Mouse (Mus musculus): ENCODE measurements around the gene Abhd17a.

Gene Abhd17a

DNA sequence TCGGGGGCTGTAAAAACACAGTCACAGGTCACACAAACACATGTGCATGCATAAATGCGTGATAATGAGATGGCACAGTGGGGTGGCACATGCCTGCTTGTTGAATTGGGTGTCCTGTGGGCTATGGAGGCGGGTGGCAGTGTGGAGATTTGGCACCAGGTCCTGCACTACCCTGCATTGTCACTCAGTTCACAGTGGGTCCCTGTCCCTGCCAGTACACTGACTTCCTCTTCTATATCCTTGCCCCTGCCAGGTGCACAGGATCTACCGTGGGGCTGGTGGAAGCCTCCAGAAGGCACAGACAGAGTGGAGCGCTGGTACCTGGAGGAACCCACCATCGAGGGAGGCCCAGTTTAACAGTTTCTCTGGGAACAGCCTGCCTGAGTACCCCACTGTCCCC is 24.2 kb upstream of the Abhd17a start:
- CTCF ChIA-PET = interaction anchor here in 2 of 4 experiments (0.7 to 2.0 kb wide), 5 partner anchors 8 to 286 kb away, joined by 3 to 15 read pairs (median 6); partner anchors contain the start of genes Abhd17a (in 1 of the 2), Csnk1g2 (in 1 of the 2) and Mknk2 (in 1 of the 2)

DNA sequence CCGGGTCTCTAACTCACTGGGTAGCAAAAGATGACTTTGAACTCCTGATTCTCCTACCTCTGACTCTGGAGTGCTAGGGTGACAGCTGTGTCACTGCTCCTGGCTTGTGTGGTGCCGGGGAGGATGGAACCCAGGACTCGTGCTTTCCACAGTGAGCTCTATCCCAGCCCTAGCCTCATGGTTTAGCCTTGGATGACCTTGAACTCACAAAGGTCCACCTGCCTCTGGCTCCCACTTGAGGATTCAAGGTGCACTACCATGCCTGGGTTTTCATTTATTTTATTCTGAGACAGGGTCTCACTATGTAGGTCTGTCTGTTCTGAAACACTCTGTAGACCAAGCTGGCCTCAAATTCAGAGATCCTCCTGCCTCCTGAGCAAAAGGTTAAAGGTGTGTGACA is 23.7 kb upstream of the Abhd17a start:
- CTCF ChIA-PET = interaction anchor here in 2 of 4 experiments (0.6 to 2.0 kb wide), 8 partner anchors 9 to 286 kb away, joined by 3 to 15 read pairs (median 4); partner anchors contain the start of genes Abhd17a (in 1 of the 2), Csnk1g2 (in 1 of the 2) and Mknk2 (in 1 of the 2)

More for the DNA sequence above, 24.2 kb upstream of the Abhd17a start:
- POLR2A ChIA-PET = interaction anchor here in 3 of 4 experiments (0.6 to 5.6 kb wide), 18 partner anchors 8 to 285 kb away, joined by 3 to 44 read pairs (median 4); partner anchors contain the start of genes Csnk1g2 (in 2 of the 3), Abhd17a (in 1 of the 3), Adat3 (in 1 of the 3) and Klf16 (in 1 of the 3)

DNA sequence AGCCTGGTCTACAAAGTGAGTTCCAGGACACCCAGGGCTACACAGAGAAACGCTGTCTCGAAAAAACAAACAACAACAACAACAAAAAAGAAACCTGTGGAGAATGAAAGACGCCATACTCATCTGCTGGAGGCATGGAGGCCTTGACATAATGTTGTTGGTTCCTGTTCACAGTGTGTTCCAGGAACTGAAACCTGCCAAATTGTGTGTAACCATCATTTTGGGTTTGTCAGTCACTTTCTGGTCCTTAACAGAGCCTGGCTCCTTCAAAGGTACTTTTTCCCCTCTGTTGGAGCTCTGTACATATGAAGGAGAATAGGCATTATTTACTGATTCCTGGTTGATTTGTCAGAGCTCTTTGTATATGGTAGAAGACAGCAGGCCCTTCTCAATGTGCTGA is 21.8 kb upstream of the Abhd17a start:
- CTCF ChIA-PET = interaction anchor here (0.6 to 2.6 kb wide), 25 partner anchors 8 to 144 kb away, joined by 3 to 38 read pairs (median 4); partner anchors contain the start of genes Adat3 (in 2 of the 4), Csnk1g2 (in 2 of the 4), Scamp4 (in 2 of the 4) and Abhd17a (in 1 of the 4)
- POLR2A ChIA-PET = interaction anchor here in 2 of 4 experiments (0.8 to 5.6 kb wide), 16 partner anchors 8 to 219 kb away, joined by 3 to 44 read pairs (median 10); partner anchors contain the start of genes Abhd17a (in 2 of the 2), Adat3 (in 2 of the 2), Csnk1g2 (in 2 of the 2) and Scamp4 (in 2 of the 2)

More for the DNA sequence above, 23.7 kb upstream of the Abhd17a start:
- POLR2A ChIA-PET = interaction anchor here (0.6 to 5.6 kb wide), 22 partner anchors 8 to 284 kb away, joined by 3 to 44 read pairs (median 4); partner anchors contain the start of genes Adat3 (in 2 of the 4), Csnk1g2 (in 2 of the 4), Scamp4 (in 2 of the 4) and Abhd17a (in 1 of the 4)

DNA sequence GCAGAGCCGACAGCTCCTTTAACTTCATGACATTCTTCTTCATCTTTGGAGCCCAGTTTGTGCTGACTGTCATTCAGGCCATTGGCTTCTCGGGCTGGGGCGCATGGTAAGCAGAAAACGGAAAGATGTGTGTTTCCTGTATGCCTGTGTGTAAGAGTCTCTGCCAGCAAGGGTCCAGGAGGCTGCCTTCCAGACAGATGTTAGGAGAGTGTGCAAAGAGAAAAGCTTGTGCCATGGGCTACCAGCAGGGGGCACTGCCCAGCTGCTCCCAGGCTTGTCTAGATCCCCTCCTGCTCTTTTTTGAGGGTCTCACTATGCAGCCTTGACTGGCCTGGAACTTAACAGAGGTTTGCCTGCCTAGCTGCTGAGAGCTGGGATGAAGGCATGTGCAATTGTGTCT is 20.9 kb upstream of the Abhd17a start:
- ChIA-PET POLR2A (interaction anchor here (0.6 to 5.6 kb wide), 43 partner anchors 7 to 220 kb away, joined by 3 to 44 read pairs (median 5); partner anchors contain the start of genes Csnk1g2 (in 3 of the 4), Abhd17a (in 2 of the 4), Adat3 (in 2 of the 4) and Scamp4 (in 2 of the 4)), CTCF (interaction anchor here (0.5 to 2.6 kb wide), 64 partner anchors 8 to 994 kb away, joined by 3 to 38 read pairs (median 4); partner anchors contain the start of genes Csnk1g2 (in 3 of the 4), Adat3 (in 2 of the 4), Rexo1 (in 2 of the 4) and Scamp4 (in 2 of the 4))

DNA sequence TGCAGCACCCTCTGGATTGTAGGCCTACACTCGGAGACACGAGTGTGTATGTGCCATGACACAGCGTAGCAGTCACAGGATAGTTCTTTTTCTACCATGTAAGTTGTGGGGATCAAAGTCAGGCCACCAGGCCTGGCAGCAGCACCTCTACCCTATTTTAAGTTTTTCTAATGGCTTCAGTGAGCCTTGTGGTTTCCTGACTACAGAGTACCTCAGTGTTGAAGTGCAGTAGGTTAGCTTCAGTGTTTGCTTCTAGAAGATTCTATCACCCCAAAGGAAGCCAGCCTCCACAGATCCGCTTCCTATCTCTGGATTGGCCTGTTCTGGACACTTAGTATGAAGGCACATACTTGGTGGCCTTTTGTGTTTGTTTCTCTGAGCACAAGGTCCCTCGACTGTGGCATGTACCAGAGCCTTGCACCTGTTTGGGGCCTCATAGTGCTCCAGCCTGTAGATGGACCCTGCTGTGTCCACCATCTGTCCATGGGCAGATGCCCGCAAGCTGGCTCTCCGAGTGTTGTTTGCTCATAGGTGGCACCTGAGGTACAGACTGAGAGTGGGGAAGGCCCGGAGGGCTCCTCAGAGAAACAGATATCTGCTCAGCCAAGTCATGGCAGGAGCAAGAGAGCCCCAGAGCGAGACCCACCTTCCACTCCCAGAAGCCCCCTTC is 20.1 kb upstream of the Abhd17a start:
- ChIA-PET CTCF (interaction anchor here (0.5 to 2.6 kb wide), 46 partner anchors 7 to 995 kb away, joined by 3 to 38 read pairs (median 5); partner anchors contain the start of genes Adat3 (in 2 of the 4), Csnk1g2 (in 2 of the 4), Scamp4 (in 2 of the 4) and Abhd17a (in 1 of the 4)), POLR2A (interaction anchor here in 3 of 4 experiments (0.6 to 5.6 kb wide), 30 partner anchors 9 to 221 kb away, joined by 3 to 44 read pairs (median 5); partner anchors contain the start of genes Abhd17a (in 2 of the 3), Csnk1g2 (in 2 of the 3) and Klf16 (in 1 of the 3))

DNA sequence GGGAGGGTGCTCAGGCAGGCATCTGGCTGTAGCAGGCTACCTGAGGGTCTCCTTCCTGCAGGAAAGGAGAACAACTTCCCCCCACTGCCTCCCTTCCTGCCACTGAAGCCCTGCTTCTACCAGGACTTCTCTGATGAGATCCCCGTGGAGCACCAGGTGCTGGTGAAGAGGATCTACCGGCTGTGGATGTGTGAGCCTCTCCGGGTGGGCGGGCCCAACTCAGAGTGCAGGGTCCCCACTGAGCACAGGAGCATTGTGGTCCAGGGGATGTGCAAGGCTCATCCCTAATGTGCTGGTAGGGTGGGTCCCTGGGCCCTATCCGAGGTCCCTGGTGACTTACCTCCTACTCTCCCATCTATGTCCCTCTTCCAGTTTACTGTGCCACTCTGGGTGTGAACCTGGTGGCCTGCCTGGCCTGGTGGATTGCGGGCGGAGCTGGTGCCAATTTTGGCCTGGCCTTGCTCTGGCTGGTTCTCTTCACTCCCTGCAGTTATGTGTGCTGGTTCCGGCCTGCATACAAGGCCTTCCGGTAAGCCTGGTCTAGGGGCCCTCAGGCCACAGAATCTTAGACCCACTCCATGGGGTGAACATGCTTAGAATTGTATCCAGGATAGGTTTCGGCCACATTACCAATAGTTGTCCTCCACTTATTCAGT is 19.3 kb upstream of the Abhd17a start:
- ChIA-PET POLR2A (interaction anchor here in 2 of 4 experiments (0.9 to 5.6 kb wide), 10 partner anchors 10 to 66 kb away, joined by 3 to 44 read pairs (median 14); partner anchors contain the start of genes Abhd17a (in 1 of the 2) and Klf16 (in 1 of the 2)), CTCF (interaction anchor here in 1 of 4 experiments (2.6 kb wide), 1 partner anchor 11 kb away, joined by 38 read pairs; the partner anchor contains the start of gene Csnk1g2)

DNA sequence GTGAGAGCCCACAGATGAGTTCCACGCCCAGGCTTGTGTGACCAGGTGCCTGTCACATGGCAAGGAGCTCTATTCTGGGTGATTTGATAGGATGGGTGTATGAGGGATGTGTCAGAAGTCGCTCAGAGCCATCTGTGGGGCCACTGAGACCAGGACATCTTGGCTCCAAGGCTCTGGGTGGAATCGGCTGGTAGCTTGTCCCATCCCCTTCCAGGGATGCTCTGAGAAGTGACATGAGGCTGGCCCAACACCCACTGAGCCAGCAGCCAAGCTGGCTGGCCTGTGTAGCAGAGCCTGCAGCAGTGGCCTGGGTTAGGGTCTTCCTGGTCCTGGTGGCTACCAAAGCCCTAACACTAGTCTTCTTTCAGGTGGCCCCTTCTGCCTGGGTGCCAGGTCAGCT is 18.3 kb upstream of the Abhd17a start:
- ChIA-PET CTCF (no interaction called here), POLR2A (interaction anchor here in 2 of 4 experiments (1.0 to 3.4 kb wide), 14 partner anchors 10 to 67 kb away, joined by 3 to 52 read pairs (median 10); partner anchors contain the start of genes Abhd17a (in 2 of the 2) and Csnk1g2 (in 2 of the 2))

DNA sequence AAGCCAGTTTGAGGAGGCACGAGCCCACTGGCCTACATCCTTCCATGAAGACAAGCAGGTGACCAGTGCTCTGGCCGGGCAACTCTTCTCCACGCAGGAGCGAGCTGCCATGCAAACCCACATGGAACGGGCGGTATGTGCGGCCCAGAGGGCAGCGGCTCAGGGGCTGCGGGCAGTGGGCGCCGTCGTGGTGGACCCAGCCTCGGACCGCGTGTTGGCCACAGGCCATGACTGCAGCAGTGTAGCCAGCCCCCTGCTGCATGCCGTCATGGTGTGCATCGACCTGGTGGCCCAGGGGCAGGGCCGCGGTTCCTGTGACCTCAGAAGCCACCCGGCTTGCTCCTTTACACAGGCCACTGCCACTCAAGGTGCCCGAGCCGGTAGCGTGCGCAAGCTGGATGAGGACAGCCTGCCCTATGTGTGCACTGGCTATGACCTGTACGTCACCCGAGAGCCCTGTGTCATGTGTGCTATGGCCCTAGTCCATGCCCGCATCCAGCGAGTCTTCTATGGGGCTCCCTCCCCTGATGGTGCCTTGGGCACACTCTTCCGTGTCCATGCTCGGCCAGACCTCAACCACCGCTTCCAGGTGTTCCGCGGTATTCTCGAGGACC is 16.7 kb upstream of the Abhd17a start:
- CTCF ChIA-PET = interaction anchor here in 3 of 4 experiments (0.6 to 1.4 kb wide), 4 partner anchors 28 to 666 kb away, joined by 3 to 5 read pairs (median 3); no protein-coding TSS in a partner anchor

DNA sequence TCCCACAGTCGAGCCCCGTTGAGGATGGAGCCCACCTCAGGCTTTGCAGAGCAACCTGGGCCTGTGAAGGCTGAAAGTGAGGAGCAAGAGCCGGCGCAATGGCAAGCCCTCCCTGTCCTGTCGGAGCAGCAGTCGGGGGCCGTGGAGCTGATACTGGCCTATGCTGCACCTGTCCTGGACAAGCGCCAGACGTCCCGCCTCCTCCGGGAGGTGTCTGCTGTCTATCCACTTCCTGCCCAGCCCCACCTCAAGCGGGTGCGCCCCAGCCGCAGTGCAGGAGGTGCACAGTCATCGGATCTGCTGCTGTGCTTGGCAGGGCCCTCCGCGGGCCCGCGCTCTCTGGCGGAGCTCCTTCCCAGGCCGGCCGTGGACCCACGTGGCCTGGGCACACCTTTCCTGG is 16.2 kb upstream of the Abhd17a start:
- ChIA-PET POLR2A (interaction anchor here in 3 of 4 experiments (0.6 to 3.4 kb wide), 29 partner anchors 9 to 145 kb away, joined by 3 to 52 read pairs (median 6); partner anchors contain the start of genes Csnk1g2 (in 3 of the 3), Abhd17a (in 1 of the 3), Izumo4 (in 1 of the 3) and Rexo1 (in 1 of the 3)), CTCF (interaction anchor here in 3 of 4 experiments (0.6 to 1.4 kb wide), 3 partner anchors 28 to 666 kb away, joined by 3 to 5 read pairs (median 3); no protein-coding TSS in a partner anchor)

More for the DNA sequence above, 16.7 kb upstream of the Abhd17a start:
- POLR2A ChIA-PET = interaction anchor here in 3 of 4 experiments (0.6 to 3.4 kb wide), 32 partner anchors 10 to 145 kb away, joined by 3 to 52 read pairs (median 6); partner anchors contain the start of genes Csnk1g2 (in 2 of the 3), Abhd17a (in 1 of the 3), Izumo4 (in 1 of the 3) and Rexo1 (in 1 of the 3)

DNA sequence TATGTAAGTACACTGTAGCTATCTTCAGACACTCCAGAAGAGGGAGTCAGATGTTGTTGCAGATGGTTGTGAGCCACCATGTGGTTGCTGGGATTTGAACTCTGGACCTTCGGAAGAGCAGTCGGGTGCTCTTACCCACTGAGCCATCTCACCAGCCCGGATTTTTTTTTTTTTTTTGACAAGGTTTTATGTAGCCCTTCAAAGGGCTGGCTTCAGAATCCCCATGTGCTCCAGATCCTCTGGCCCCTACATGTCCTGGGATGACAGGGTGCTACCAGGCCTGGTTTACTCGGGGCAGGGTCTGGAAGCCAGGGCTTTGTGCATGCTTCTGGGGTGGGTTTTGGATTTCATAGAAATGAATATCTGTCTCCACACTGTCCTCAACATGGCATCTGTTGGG is 15.6 kb upstream of the Abhd17a start, which contains the start of gene Gm49322:
Gene Gm49322, plus strand, starts transcription at position 301 of the 400 bp plus-strand sequence.
- ChIA-PET POLR2A (interaction anchor here in 3 of 4 experiments (0.7 to 10.9 kb wide), 21 partner anchors 9 to 97 kb away, joined by 3 to 128 read pairs (median 11); partner anchors contain the start of genes Csnk1g2 (in 2 of the 3), Izumo4 (in 1 of the 3), Mknk2 (in 1 of the 3) and Rexo1 (in 1 of the 3)), CTCF (interaction anchor here in 2 of 4 experiments (0.7 to 1.4 kb wide), 3 partner anchors 27 to 723 kb away, joined by 5 read pairs; no protein-coding TSS in a partner anchor)

DNA sequence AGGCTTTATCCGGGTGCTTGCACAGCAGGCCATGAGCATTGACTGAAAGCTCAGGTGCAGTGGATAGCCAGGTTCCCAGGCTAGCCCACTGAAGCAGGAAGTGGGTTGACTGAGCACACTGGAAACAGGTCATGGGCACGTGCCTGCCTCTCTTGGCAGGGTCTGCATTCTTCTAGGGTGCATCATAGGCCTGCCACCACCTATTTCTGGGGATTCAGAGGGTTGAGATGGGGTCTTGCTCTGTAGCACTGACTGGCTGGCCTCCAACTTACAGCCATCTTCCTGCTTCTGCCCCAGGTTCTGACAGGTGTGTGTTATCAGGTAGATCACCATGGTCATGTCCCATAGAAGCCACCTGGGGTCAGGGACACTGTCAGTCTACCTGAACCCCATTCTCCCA is 14.8 kb upstream of the Abhd17a start:
- CTCF ChIA-PET = interaction anchor here in 2 of 4 experiments (0.7 to 0.8 kb wide), 4 partner anchors 26 to 722 kb away, joined by 3 to 5 read pairs (median 4); no protein-coding TSS in a partner anchor
- POLR2A ChIA-PET = interaction anchor here in 3 of 4 experiments (0.7 to 10.9 kb wide), 19 partner anchors 8 to 325 kb away, joined by 3 to 128 read pairs (median 19); partner anchors contain the start of genes Abhd17a (in 2 of the 3), Csnk1g2 (in 2 of the 3), Klf16 (in 2 of the 3) and Gadd45b (in 1 of the 3)

DNA sequence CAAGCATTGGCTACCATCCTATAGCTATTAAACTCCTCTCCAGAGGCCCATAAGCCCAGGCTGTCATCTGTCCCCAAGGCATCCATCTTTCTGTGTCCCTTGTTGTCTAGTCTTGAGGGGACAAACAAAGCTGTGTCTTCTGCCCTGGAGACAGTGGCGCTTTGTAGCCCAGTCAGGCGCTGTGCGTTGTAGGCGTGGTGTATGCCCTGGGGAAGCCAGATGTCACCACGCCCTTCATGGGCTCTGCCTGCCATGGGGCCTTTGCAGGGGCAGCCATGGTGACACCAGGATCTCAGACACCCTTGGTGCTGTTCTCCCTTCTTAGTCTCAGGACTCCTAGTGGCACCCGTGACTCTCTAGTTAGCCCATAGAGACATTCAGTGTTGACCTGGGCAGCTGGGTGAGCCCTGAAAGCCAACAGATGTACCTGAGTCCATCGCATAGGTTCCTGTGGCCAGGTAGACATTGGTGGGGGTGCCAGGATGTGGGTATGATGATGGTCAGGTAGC is 13.9 kb upstream of the Abhd17a start:
- CTCF ChIA-PET = interaction anchor here (0.6 to 1.9 kb wide), 12 partner anchors 7 to 118 kb away, joined by 3 to 12 read pairs (median 6); partner anchors contain the start of genes Abhd17a (in 1 of the 4) and Csnk1g2 (in 1 of the 4)
- POLR2A ChIA-PET = interaction anchor here (0.5 to 10.9 kb wide), 37 partner anchors 8 to 434 kb away, joined by 3 to 128 read pairs (median 8); partner anchors contain the start of genes Csnk1g2 (in 3 of the 4), Abhd17a (in 2 of the 4), Klf16 (in 2 of the 4) and Atp8b3 (in 1 of the 4)

DNA sequence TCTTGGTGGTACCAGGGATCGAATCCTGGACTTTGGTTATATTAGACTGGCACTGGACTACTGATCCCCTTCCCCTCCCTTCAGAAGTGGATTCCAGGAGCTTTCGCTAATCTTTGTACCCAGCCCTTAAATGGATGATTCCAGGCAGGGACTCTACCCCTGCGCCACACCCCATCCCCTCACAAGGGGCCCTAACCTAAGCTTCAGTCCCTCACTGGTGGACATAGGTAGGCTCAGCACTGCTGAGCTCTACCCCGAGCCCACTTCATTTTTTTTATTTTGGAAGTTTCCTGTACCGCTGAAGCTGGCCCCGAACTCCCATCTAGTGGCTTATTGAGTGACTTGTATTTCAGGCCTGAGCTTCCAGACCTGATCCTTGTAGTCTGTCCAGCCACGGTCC is 13.2 kb upstream of the Abhd17a start:
- CTCF ChIA-PET = interaction anchor here in 3 of 4 experiments (0.6 to 1.9 kb wide), 10 partner anchors 8 to 35 kb away, joined by 3 to 12 read pairs (median 6); partner anchors contain the start of genes Abhd17a (in 1 of the 3), Csnk1g2 (in 1 of the 3) and Klf16 (in 1 of the 3)
- POLR2A ChIA-PET = interaction anchor here (0.5 to 10.9 kb wide), 48 partner anchors 8 to 751 kb away, joined by 3 to 128 read pairs (median 5); partner anchors contain the start of genes Csnk1g2 (in 3 of the 4), Abhd17a (in 2 of the 4), Klf16 (in 2 of the 4) and Gadd45b (in 1 of the 4)

DNA sequence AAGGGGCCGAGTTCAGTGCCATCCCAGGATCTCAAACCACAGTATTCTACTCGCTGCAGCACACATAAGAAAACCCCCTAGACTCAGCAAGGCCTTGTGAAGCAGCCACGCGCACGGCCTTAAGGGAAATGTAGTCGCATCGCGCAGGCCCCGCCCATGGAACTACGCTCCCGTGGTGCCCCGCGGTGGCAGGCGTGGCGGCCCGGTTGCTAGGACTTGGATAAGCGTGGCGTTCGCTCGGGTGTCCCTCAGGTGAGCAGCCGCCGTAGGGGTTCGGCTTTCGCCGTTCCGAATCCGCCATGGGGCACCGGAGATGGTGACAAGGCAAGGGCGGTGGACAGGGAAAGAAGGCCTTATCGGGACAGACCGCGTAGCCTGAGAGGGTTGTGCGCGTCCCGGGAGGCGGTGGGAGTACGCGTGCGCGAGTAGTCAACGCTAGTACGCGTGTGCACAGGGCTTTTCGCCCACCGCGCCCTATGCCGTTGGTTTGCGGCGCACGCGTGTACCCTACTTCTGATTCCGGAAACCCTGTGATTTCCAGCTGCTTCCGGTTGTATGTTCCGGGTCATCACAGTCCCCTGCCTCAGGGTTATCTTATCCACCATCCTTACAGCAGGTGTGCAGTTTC is 12.7 kb upstream of the Abhd17a start, which contains the start of the genes Scamp4 and Adat3:
Gene Scamp4, plus strand, starts transcription at position 175 of the 628 bp plus-strand sequence.
Gene Adat3, plus strand, starts transcription at position 183 of the 628 bp plus-strand sequence.
- POLR2A ChIA-PET = interaction anchor here (0.6 to 10.9 kb wide), 46 partner anchors 9 to 752 kb away, joined by 3 to 128 read pairs (median 6); partner anchors contain the start of genes Csnk1g2 (in 3 of the 4), Abhd17a (in 2 of the 4), Klf16 (in 2 of the 4) and Gadd45b (in 1 of the 4)
- CTCF ChIA-PET = interaction anchor here in 3 of 4 experiments (0.6 to 1.9 kb wide), 9 partner anchors 8 to 36 kb away, joined by 3 to 12 read pairs (median 6); partner anchors contain the start of genes Abhd17a (in 1 of the 3), Csnk1g2 (in 1 of the 3) and Klf16 (in 1 of the 3)
